Mouse (Mus musculus): ENCODE results near the gene Rapgefl1. TPM values are rescaled to one million over a fixed set of nuclear protein-coding genes. Genes with fewer than 3 reads are reported as not detected.
A peak's percentile ranks its signal among the peaks of the same experiment; 100 is the strongest.
"Not testable (repeated sequence)": the region's sequence is repeated elsewhere in the genome, so short reads cannot be mapped to it uniquely, and the experiment has no call there.

Rapgefl1 gene
- total RNA-seq, 4 experiments from 2014 or later: 0.55 to 1.8 (median 1.0) TPM

DNA sequence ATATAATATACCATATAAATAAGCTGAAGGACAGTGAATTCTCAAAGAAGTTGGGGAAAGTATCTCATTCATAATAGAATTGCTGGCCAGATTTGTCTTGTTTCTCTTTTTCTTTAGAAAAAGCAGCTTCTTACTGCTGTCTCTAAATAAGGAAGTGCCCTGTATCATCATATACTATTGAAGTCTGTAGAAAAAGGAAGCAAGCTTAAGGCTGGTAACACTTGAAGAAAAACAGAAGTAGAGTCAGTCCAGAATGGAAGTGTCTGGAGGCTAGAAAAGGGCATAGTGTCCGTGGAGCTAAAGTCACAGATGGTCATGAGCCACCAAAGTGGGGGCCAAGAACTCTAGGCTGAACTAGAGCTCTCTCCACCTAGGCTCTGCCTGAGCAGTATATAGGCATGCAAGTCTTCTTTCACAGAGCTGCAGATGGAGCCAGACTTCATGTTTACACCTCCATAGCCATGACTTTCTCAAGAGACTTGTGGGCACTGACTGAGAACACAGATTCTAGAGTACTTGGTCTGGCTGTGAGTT lies 19.8 kb upstream of the Rapgefl1 start:
- no peak for DNase-seq

DNA sequence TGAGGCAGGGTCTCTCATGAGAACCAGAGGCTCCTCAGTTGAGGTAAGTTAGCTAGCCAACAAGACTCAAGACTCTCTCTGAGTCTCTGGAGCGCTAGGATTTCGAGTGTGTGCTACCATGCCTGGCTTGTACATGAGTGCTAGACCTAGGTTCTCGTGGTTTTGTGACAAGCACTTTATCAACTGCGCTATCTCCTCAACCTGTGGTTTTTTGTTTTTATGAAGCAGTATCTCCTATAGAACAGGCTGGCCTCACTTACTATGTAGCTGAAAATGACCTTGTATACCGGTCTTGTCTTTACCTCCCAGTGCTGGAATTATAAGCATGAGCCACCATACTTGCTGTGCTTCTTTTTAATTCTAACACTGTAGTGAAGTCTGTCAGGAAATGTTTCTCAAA lies 15.6 kb upstream of the Rapgefl1 start:
- no peak for DNase-seq

DNA sequence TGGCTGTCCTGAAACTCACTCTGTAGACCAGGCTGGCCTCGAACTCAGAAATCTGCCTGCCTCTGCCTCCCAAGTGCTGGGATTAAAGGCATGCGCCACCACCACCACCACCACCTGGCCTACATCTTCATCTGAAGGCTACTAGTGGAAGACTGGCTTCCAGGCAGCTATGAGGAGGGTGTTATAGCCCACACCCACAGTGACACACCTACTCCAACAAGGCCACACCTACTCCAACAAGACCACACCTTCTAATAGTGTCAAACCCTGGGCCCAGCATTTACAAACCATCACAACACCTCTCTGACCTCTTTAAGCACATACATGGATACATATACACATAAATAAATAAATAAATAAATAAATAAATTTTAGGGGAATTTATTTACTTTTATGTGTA lies 10.5 kb upstream of the Rapgefl1 start:
- DNase-seq: not testable (repeated sequence)

DNA sequence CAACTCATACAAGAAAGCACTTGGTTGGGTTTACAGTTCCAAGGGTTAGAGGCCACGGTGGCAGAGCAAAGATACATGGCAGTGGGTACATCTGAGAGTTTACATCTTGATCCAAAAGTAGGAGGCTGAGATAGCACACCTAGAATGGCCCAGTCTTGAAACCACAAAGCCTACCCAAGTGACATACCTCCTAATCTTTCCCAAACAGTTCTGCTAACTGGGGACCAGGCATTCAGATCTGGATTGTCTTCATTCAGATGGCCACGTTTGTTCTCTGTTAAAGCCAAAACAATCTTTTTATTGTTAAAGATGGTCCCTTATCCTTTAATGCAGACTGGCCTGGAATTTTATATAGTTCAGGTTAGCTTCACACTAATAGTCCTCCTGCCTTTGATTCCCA lies 8.7 kb upstream of the Rapgefl1 start:
- no peak for DNase-seq

DNA sequence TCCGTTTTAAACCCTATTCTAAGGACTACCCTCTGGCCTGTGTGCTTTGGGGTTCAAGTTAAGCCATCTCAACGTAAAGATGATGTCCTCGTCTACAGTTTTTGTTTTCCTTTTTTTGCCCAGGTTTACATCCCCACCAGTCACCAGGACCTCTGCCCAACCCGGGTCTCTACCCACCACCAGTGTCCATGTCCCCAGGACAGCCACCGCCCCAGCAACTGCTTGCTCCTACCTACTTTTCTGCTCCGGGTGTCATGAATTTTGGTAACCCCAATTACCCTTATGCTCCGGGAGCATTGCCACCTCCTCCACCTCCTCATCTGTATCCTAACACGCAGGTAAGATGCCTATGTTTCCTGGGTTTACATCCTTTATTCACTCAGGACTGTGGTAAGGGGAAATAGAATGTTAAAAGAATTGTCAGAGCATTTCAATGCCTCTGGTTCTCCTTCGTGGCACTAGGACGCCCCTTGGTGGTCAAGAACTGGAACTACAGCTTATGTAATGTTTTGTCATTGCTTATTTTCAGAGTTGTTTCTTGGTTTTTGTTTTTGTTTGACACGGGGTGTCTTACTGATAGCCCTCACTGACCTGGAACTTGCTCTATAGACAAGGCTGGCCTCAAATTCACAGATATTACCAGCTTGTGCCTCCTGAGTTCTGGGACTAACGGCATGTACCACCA lies 7.4 kb upstream of the Rapgefl1 start:
- DNase-seq: no peak

DNA sequence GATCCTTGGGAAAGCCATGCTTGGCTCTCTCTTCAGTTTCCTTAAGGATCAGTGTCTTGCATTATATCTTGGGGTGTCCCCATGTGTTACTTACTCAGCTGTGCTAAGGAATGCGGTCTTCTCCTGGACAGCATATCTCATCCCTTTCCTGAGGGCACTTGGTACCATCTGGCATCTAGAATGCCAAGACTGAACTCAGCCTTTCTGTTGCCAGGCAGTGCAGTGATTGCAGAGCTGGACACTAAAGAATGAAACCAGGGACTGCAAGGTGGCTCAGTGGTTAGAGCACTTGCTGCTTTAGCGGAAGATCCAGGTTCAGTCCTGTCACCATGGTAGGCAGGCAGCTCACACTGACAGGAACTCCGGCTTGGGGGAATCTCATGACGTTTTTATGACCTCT lies 6.7 kb upstream of the Rapgefl1 start:
- DNase-seq: no peak

DNA sequence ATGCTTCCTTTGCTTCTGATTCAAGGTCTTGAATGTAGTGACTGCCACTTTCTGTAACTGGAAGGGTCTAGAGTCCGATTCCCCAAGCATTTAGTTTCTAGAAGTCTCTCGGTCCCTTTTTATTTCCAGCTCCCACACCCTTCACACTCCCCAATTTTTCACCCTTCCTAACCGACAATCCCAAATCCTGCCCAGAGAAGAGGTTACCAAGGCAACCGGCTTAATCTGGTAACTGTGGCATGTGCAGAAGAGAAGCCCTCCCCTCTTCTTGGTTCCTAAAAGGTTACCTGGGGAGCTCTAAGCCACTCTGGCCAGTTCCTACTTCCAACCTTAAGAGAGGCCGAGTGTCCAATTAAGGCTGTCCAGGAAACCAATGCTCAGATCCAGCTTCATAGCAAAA lies 1.3 kb upstream of the Rapgefl1 start:
- no peak for DNase-seq

DNA sequence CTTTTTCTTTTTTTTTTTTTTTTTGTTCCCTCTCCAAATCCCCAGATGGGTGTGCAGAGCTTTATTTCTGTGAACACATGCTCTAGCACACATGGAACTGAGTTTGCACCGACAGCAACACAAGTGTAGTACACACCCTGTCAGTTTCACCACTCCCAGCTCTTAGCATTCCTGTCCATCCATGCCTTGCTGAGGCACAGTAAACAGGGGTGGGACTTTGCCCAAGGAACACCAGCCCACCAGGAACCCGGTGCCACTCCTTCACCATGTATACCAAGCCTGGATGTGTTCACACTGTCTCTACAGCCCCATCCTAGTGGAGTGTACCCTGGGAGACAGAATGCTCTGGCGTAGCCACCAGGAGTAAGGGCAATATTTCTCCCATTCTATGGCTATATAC lies 860 bp upstream of the Rapgefl1 start:
- no peak for DNase-seq

DNA sequence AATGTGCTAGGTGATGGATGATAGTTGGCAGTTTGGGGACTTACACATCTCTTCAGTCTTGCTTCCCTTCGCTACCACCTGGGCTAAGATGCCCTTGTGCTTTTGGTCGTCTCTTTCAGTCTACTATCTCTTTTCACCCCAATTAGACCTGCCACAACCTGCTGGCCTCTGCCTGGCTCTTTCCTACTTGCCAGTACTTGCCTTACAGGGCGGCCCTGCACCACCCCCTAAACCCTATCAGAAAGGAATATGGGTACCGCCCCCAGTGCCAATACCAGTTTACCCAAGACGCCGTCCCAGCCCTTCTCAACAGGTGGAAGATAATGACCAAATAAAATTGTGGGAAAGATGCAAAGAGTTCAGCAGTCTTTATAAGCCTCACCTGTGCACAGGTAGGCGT lies 457 bp upstream of the Rapgefl1 start:
- DNase-seq: no peak

DNA sequence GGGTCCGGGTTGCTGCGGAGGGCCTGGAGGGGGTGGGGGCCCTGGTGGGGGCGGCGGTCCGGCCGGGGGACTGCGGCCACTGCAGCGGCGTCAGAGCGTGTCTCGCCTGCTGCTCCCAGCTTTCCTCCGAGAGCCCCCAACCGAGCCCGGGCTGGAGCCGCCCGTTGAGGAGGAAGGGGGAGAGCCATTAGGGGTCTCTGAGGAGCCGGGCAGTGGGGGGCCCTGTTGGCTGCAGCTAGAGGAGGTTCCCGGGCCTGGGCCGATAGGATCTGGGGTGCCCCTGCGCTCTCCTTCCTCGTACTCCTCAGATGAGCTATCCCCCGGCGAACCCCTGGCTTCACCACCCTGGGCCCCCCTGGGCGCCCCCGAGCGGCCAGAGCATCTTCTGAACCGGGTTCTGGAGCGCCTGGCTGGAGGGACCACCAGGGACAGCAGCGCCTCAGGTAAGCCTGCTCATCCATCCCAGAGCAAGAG lies 683 bp downstream of the Rapgefl1 start:
- no peak for DNase-seq

DNA sequence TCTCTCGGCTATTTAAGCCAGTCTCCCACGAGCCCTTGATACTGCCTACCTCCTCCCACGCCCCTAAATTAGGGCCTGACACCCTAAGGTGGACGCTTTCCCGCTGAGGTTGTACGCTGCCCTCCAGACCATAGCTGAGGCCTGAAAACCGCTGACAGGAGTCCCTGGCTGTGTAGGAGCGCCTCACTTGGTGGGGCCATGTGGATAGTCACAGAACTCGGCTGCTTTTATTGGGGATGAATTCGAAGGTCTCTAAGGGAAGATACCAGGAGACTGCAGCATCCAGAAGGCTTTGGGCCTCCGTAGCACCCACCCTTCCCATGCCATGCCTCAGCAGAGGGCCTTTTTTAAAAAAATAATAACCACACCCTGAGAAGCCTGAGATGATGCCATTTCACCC lies 1.3 kb downstream of the Rapgefl1 start:
- no peak for DNase-seq

DNA sequence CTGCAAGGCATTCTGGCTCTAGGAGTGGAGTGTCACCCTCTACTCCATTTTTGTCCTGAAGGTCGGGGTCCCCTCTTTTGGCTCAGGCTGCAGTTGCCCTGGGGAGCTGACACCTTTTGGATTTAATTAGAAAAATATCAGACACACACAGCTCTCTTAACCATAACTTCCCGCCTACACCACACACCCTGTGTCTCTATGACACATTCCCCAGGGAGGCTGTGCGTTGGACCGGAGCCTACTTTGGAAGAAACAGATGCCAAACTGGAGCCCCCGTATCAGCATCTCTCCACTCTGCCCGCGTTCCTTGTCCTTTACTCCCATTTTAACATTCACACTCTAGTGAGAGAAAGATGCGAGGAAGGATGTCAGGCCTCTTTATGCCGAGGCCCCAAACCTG lies 1.9 kb downstream of the Rapgefl1 start:
- DNase-seq: no peak

DNA sequence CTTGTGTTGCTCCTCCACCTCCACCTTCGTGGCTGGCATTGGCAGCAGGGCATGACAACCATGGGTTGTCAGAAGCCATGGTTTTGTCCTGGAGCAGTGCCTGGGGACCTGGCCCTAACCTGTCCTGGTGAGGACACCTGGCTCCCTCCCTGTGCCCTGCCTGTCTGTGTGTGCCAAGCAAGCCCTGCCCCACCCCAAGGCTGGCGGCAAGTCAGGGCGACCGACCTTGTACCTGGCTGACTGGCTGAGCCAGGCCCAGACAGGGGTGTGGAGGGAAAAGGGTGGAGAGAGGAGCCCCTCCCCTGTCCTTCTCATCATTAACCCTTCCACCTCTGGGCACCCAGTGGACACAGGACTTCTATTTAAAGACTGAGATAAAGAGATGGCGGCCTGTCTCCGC lies 2.8 kb downstream of the Rapgefl1 start:
- DNase-seq: no peak

DNA sequence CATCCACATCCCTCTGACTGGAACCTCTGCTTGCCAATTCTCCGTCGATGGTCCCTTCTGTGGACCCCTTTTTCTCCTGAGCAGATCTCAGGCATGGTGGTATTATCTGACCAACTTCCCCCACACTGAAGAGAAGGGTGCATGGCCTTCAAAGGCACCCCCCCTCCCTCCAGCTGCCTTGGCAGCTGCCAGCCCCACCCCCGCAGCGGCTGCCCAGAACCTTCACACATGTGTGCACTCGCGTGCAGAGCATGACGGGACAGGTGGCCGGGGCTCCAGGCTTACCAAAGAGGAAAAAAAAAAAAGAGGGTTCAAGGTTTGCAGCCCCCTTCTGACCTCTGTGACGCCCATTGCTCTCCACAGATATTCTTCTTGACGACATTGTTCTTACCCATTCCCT lies 3.3 kb downstream of the Rapgefl1 start:
- no peak for DNase-seq

DNA sequence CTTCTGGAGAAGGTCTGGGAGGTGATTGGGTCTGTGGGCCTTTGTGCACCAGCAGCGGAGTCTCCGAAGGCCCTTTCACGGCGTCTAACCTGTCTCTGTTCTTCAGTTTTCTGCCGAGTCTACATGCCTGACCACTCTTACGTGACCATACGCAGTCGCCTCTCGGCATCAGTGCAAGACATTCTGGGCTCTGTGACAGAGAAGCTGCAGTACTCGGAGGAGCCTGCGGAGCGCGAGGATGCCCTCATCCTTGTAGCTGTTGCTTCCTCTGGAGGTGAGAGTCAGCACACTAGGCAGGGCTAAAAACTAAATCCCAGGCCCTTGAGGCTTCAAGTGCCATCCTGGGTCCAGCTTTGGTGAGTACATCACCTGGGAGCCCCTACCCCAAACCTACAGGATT lies 9.4 kb downstream of the Rapgefl1 start:
- no peak for DNase-seq

DNA sequence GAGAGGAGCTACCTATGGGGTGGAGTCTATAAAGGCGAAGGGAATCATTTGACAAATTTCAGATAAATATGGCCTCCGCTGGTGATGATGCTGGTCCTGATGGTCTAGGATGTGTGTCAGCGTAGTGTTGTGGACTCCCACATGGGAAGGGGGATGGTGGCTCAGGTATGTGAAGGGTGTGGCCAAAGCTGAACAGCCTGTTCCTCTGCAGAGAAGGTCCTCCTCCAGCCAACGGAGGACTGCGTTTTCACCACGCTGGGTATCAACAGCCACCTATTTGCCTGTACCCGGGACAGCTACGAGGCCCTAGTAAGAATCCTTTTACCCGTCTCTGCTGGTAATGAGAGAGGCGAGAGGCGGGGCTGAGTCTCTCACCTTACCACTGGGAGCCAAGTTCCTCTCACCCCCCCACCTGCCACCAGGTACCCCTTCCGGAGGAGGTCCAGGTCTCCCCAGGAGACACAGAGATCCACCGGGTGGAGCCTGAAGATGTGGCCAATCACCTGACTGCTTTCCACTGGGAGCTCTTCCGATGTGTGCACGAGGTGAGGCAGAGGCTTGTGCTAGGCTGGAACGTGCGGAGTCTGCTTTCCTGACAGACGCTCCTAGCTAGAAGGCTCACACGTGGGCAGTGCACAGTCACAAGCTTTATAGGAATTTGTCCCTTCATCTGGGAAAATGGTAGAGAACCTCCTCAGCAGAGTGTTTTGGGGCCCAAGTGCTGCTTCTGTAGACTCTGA lies 10.4 kb downstream of the Rapgefl1 start:
- DNase-seq: no peak

DNA sequence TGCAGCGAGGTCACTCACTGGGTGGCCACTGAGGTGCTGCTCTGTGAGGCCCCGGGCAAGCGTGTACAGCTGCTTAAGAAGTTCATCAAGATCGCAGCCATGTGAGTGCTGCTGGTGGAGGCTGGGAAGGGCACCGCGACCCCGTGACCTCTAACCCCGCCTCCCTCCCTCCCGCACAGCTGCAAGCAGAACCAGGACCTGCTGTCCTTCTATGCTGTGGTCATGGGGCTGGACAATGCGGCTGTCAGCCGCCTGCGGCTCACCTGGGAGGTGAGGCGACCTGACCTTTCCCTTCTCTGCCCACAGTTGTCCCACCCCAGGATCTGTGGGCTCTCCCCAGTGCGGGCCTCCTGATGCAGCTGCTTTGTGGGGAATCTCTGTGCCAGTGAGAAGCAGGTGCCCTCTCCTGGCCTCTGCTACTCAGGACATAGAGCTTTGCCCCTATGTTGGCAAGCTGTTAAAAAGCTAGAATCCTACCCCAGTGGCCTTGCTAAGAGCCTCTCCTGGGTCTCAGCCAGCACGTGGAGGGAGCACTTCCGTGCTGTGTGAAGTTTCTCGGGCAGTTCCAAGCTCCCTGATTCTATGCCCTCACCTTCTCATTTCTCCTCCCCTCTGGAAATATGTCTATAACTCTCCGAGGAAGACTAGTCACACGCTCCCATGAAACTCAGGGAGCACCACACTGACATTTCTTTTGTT lies 12.8 kb downstream of the Rapgefl1 start:
- DNase-seq: no peak

DNA sequence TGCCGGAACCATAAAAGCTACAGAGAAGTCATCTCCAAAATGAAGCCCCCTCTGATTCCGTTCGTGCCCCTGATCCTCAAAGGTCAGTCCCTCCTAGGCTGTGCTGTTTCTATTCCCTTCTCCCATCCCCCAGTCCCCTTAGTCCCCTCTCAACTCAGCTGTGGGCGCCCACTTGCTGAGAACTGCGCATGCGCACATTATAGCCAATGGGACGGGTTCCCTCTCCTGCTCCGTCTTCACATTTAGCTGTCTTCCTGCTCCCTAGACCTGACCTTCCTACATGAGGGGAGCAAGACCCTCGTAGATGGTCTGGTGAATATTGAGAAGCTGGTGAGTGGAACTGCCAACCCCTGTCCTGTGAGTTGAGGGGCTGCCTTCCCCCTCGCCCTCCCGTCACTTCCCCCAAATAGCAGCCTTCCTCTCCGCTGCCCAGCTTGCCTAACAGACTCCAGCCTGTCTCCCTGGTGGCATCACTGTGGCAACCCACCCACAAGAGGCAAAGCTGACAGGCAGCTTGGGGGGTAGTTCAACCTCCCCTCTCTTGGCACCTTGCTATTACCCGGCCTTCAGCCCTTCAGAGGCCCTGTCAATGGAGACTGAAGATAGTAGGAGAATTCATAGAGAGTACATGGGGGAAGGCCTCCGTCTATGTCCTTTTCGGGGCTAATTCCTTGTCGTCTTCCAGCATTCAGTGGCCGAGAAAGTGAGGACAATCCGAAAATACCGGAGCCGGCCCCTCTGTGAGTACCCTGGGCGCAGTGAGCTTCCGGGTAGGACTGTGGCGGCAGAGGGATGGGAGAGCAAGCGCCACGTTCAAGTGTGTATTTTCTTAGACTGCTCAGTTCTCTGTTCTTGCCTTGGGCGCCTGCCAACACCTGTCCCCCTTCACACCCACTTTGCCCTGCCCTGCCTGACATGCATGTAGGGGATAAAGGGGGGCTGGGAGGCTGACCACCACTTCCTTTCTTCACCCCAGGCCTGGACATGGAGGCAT lies 13.8 kb downstream of the Rapgefl1 start:
- no peak for DNase-seq

DNA sequence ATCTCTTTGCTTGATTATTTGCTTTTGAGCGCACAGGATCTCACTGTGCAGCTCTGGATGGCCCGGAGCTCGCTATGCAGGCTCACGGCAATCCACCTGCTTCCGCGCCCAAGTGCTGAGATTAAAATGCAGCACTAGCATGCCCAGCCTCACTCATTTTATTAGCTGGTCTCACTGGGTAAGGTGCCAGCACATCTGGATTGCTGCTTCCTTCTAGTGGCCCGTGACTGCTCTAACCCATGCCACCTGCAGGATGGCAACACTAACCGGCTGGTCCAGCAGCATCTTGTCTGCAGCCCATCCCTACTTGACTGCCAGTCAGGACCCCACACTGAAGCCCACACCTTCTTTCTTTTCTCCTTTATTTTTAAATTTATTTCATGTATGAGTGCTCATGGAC lies 17.5 kb downstream of the Rapgefl1 start:
- no peak for DNase-seq

DNA sequence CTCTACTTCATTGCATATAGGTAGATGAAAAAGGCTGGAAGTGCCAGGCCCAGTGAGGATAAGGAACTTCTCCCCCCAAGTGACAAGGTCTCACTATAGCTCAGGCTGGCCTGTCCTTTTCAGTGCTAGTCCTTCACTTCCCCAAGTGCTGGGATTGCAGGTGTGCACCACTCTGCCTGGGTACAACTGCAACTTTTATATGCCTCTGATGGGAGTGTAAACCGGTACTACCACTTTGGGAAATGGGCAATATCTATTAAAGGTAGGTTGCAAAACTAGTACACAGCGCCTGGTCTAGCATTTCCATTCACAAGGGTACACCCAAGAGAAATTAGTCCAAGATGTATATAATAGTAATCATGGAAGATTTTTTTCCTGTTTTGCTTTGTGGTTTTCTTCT lies 18.1 kb downstream of the Rapgefl1 start:
- DNase-seq: no peak

DNA sequence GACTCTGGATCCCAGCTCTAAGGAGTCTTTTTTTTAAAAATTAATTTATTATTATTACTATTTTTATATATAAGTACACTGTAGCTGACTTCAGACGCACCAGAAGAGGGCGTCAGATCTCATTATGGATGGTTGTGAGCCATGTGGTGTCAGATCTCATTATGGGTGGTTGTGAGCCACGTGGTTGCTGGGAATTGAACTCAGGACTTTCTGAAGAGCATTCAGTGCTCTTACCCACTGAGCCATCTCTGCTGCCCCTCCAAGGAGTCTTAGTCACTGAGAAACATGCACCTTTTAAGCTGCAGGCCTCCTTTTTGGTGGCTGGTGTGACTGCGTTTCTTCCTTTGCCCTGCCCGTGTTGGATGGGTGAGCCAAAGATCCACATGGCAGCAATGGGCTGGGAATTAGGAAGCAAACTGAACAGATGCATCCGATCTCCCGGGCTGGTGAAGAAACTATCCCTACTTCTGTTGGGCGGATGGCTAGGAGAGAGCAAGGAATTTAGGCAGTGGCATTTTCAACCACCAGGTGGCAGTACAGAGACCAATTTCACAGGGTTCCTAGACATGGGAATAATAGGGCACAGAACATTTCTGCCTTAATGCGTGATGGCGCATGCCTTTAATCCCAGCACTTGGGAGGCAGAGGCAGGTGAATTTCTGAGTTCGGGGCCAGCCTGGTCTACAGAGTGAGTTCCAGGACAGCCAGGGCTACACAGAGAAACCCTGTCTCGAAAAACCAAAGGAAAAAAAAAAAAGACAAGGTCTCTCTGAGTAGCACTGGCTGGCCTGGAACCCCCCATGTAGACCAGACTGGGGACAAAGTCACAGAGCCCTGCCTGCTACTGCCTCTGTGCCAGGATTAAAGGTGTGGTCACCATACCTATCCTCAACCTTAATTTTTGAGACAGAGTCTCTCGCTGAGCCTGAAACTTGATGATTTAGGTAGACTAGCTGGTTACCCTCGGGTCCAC lies 22.5 kb downstream of the Rapgefl1 start:
- peak; percentile 71 for DNase-seq
